Mouse (Mus musculus): ENCODE results near the gene Itgb4.

DNA sequence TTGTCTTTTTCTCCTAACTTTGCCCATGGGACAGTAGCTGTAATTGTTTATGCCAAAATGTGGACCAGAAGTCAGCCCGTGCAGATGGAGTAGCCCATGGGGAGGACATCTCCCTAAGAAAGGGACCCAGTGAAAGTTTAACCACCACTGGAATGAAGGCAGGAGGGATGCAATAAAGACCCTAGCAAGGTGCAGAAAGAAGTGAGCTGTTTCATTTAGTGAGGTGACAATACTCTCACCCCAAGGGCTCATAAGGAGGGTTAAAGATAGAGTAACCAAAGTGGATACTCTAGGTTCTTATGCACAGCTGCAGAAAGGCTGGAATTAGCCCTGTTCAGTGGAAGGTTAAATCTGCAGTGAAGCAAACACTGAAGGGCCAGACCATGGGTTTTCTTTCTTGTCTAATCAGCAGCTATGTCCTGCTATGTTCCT lies 44.9 kb downstream of the Itgb4 start:
- no peak for TF ChIP-seq POLR2A (IDR thresholded peaks at IDR 0.05; ENCODE audit: extremely low read depth, insufficient read depth, low read length)
- no peak for TF ChIP-seq CTCF (IDR thresholded peaks at IDR 0.05; ENCODE audit: extremely low read depth, insufficient read depth, low read length)

Data from cortical plate, adult 2 months (tissue).